Mouse (Mus musculus) heart, embryonic 11.5 days (tissue): ENCODE results near the gene Wdr20. TPM values are rescaled to one million over a fixed set of nuclear protein-coding genes. Genes with fewer than 3 reads are reported as not detected.

Experiments used
- ATAC-seq: fragments of 200-750 bp; cut with Nextera tagmentation; replicated peaks from 2 replicates; pipeline ENCODE4 v1.8.0; 2017; ENCODE audit warnings: moderate library complexity; ENCODE audit not compliant: insufficient number of reproducible peaks, low FRiP score, low TSS enrichment
- H3K27ac ChIP-seq: fragments of 300-500 bp; sonication (generic); 2 replicates; pipeline ENCODE4 v1.5.1; 2014; ENCODE audit warnings: mild to moderate bottlenecking, low read depth, low read length
- H3K27me3 ChIP-seq: fragments of 300-500 bp; sonication (generic); 2 replicates; pipeline ENCODE4 v1.6.1; 2014; ENCODE audit warnings: mild to moderate bottlenecking, low read length, mixed read lengths; ENCODE audit not compliant: control insufficient read depth, insufficient read depth
- H3K36me3 ChIP-seq: fragments of 300-500 bp; sonication (generic); 2 replicates; pipeline ENCODE4 v1.6.1; 2014; ENCODE audit warnings: mild to moderate bottlenecking, low read length, moderate library complexity, mixed read lengths; ENCODE audit not compliant: control insufficient read depth, insufficient read depth
- H3K4me1 ChIP-seq: fragments of 300-500 bp; sonication (generic); 2 replicates; pipeline ENCODE4 v1.6.1; 2014; ENCODE audit warnings: low read length; ENCODE audit not compliant: control insufficient read depth, insufficient read depth
- H3K4me2 ChIP-seq: fragments of 300-500 bp; sonication (generic); 2 replicates; pipeline ENCODE4 v1.6.1; 2014; ENCODE audit warnings: mild to moderate bottlenecking, moderate library complexity
- H3K4me3 ChIP-seq: fragments of 300-500 bp; sonication (generic); 2 replicates; pipeline ENCODE4 v1.5.1; 2014; ENCODE audit warnings: low read depth, low read length
- H3K9ac ChIP-seq: fragments of 300-500 bp; sonication (generic); 2 replicates; pipeline ENCODE4 v1.6.1; 2014; ENCODE audit warnings: mild to moderate bottlenecking, low read depth, low read length, moderate library complexity
- H3K9me3 ChIP-seq: fragments of 300-500 bp; sonication (generic); replicated peaks from 2 replicates; pipeline ENCODE4 v1.6.1; 2016; ENCODE audit warnings: low read length; ENCODE audit not compliant: control insufficient read depth
- WGBS: fragments of 180-500 bp; shearing (Covaris S2); extraction: QIAGEN DNeasy Blood & Tissue Kit; methylation state at CpG from one replicate; pipeline ENCODE4 v1.1.7; 2014; ENCODE audit not compliant: insufficient replicate concordance; 5-methylcytosine and 5-hydroxymethylcytosine counted together
- polyA plus RNA-seq: library from polyadenylated mRNA; unstranded; fragments of >200 nt; fragmentation: Nextera tagmentation; extraction: Ambion mirVana; gene quantifications from 2 replicates; pipeline ENCODE4 v1.2.1, GENCODE M21; 2014

Gene Wdr20
- polyA plus RNA-seq, 1 experiment from 2014 or later: 15.2 TPM

DNA sequence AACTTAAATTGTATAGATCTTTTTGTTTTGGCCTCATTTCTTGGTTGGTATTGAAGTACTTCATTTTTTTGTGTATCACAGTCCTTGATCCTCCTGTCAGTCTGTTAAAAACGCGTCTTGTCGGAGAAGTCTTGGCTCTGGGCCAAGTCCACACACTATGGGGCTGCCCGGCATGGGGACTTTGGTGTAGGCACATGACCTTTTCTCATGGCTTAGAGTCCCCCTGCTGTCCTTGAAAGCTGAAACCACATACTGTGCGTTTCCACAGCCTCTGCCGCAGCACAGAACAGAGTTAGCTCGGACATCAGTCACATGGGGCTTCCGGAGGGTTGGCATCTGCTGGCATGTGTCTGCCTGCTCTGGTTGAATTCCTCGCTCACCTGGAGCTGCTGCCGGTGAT is 66.5 kb downstream of the Wdr20 start:
- ATAC-seq: peak; percentile 59
- no peaks in the 10 kb centered on the region for H3K9me3 ChIP-seq
- no peak overlapping the region for H3K4me3 ChIP-seq
- 0 out of 2 replicates have a peak overlapping the region, but pooled peaks have one; percentile 27 for H3K4me2 ChIP-seq
- H3K9ac ChIP-seq: no peak overlapping the region
- H3K27ac ChIP-seq: peak overlapping the region; percentile 55
- 32% methylated on average over 10 of the region's 10 CpGs for WGBS
- no peaks in the 10 kb centered on the region for H3K27me3 ChIP-seq
- peaks cover 21% of the 10 kb centered on the region for H3K4me1 ChIP-seq
- H3K36me3 ChIP-seq: no peaks in the 10 kb centered on the region

DNA sequence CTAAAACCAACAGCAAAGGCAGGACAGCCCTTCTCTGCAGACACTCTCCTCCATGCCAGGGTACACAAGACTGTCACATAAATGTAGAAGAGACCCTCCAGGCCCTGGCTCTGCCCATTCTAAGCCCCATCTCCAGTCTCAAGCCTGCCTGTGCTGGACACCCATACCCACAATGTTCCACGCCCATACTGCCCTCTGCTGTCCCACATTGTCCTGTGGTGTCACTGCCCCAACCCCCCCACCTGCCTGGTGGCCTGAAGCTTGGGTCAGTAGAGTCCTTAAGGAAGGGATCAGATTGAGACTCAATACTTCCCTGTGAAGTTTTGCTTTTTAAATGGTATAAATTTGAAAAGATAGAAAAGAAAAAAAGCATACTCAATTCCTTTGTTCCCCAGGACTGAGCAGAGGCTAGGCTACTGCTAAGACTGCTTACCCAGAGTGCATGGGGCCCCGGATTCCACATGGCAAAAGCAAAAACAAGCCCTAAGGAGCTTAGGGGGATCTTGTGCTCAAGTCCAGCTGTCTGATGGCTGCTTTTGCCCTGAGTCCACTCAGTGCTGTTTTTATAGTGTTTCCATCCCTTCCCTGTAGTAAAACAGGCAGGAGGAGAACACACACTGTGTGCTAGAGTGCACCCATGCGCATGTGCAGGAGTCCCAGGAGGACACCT is 68.7 kb downstream of the Wdr20 start:
- Histone ChIP-seq H3K9ac (no peak overlapping the region), H3K4me3 (no peak overlapping the region), H3K36me3 (no peaks in the 10 kb centered on the region), H3K4me1 (peaks cover 24% of the 10 kb centered on the region), H3K27ac (no peak overlapping the region), H3K9me3 (no peaks in the 10 kb centered on the region), H3K27me3 (no peaks in the 10 kb centered on the region), H3K4me2 (no peak overlapping the region)
- ATAC-seq: no peak
- WGBS: 81% methylated on average over 3 of the region's 3 CpGs

DNA sequence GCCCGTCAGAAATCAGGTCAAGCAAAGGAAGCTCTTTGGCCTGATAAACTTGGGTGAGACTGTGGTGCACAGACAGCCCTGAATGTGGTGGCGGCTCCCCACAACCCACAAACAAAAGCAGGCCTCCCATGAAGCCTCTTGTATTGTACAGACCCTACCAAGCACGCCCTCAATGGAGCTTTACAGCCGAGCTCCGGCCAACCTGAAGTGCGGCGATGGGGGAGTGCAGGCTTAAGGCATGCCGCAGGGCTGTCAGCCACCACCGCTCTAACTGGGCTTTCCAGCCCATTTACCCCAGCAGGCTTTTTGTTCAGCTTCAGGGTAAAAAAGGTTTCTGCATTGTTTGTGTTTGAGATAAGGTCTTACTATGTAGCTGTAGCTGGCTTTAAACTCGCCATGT is 70.7 kb downstream of the Wdr20 start:
- Histone ChIP-seq H3K27ac (no peak overlapping the region), H3K9me3 (no peaks in the 10 kb centered on the region), H3K9ac (no peak overlapping the region), H3K27me3 (no peaks in the 10 kb centered on the region), H3K4me1 (peaks cover 15% of the 10 kb centered on the region; the same call in 1 of the 2 replicates), H3K4me3 (no peak overlapping the region), H3K36me3 (no peaks in the 10 kb centered on the region), H3K4me2 (no peak overlapping the region)
- no peak for ATAC-seq
- WGBS: 80% methylated on average over 10 of the region's 10 CpGs

DNA sequence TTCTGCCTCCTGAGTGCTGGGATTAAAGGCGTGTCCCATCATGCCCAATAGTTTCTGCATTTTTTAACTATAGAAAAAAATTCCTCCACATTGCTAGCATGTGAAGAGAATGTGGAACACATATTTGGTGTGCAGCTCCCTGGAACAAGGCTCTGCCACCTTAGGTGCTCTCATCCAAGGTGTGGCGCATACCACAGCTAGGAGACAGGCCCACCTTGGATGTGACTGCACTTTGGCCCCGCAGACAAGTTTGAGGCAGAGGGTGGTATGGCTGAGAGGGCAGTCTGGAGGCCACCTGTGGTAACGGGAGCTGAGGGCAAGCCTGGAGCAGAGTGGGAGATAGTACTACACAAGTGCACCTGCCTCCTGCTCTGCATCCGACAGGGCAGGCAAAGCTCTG is 71.1 kb downstream of the Wdr20 start:
- H3K4me2 ChIP-seq: no peak overlapping the region
- no peaks in the 10 kb centered on the region for H3K9me3 ChIP-seq

DNA sequence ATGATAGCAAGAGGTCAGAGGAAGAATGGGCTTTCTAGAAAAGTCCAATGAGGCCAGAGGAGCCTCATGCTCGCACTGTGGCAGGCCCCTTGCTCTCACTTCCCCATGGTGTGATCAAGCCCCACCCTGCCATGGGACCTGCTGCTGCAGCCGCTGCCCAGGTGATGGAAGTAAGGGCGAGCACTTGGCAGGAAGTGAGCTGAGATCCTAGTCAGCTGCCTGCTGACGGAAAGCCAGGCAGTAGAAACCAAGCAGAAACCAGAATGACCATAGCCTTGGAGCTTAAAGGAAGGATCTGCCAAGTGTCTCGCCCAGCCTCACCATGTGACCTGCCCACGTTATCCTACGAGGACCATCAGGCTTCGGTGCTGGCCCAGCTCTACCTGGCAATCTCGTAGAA is 75.4 kb downstream of the Wdr20 start:
- 85% methylated on average over 9 of the region's 9 CpGs for WGBS
- Histone ChIP-seq H3K27ac (no peak overlapping the region), H3K36me3 (no peaks in the 10 kb centered on the region), H3K9ac (no peak overlapping the region), H3K9me3 (no peaks in the 10 kb centered on the region), H3K4me3 (no peak overlapping the region), H3K27me3 (no peaks in the 10 kb centered on the region), H3K4me1 (peaks cover 6% of the 10 kb centered on the region; the same call in 1 of the 2 replicates), H3K4me2 (no peak overlapping the region)
- ATAC-seq: no peak

More for the DNA sequence above, 71.1 kb downstream of the Wdr20 start:
- Histone ChIP-seq H3K27me3 (no peaks in the 10 kb centered on the region), H3K27ac (no peak overlapping the region), H3K36me3 (no peaks in the 10 kb centered on the region), H3K9ac (no peak overlapping the region), H3K4me3 (no peak overlapping the region), H3K4me1 (peaks cover 13% of the 10 kb centered on the region; the same call in 1 of the 2 replicates)
- WGBS: 86% methylated on average over 5 of the region's 5 CpGs
- no peak for ATAC-seq

DNA sequence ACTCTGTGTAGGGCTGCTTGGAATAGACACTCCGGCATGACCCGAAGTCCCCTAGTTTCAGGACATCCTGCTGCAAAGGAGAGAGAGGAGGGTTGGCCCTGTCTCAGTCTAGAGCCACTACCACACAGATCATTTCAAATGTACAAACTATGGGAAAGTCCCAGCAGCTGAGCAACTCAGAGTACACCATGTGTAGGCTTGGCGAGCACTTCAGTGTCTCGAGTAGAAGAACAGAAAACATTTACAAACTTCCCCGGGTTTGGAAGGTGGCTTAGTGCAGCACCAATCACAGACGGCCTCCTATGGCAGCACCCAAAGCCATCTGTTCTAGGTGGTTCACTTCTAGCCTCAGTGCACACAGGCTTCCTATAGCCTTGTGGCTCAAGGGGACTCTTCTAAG is 75.9 kb downstream of the Wdr20 start:
- WGBS: 92% methylated on average over 6 of the region's 6 CpGs
- Histone ChIP-seq H3K4me2 (no peak overlapping the region), H3K36me3 (no peaks in the 10 kb centered on the region), H3K9ac (no peak overlapping the region), H3K9me3 (no peaks in the 10 kb centered on the region), H3K4me1 (peaks cover 6% of the 10 kb centered on the region; the same call in 1 of the 2 replicates), H3K27ac (no peak overlapping the region), H3K27me3 (no peaks in the 10 kb centered on the region), H3K4me3 (no peak overlapping the region)
- ATAC-seq: no peak

DNA sequence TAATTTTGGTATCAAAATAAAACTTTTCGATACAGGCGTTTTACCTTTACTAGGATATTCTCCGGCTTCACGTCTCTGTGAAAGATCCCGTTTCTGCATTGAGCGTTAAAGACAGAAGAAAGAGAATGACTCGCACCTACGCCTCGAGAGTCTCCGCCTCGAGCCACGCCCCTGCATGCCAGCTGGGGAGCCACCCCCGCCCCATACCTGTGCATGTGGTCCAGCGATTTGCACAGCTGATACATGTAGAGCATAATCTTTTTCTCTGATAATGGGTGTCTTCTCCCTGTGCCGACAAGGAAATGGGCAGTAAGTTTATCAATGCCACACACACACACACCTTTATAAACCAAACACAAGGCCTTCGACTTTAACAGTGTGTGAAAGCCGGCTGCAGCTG is 77.2 kb downstream of the Wdr20 start:
- whole genome bisulfite sequencing: 61% methylated on average over 17 of the region's 17 CpGs
- Histone ChIP-seq H3K4me1 (0 out of 2 replicates have a peak, but pooled peaks cover under 1% of the 10 kb centered on the region), H3K36me3 (no peaks in the 10 kb centered on the region), H3K27ac (no peak overlapping the region), H3K27me3 (no peaks in the 10 kb centered on the region), H3K4me3 (no peak overlapping the region), H3K4me2 (no peak overlapping the region), H3K9ac (no peak overlapping the region), H3K9me3 (no peaks in the 10 kb centered on the region)
- ATAC-seq: no peak

DNA sequence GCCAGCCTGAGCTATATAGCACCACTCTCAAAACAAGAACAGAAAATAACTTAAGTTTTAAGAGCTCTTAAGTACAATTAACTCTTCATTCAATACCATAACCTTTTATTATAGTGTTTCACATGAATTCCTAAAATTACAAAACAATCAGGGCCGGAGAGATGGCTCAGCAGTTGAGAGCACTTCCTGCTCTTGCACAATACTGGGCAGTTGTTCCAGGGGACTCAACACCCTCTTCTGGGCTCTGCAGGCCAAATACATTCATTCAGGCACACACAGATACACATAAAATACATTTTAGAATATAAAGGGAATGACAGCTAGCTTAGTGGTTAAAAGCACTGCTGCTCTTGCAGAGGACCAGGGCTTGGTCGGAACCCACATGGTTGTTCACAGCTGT is 79.1 kb downstream of the Wdr20 start:
- no peaks in the 10 kb centered on the region for H3K36me3 ChIP-seq
- no peak overlapping the region for H3K9ac ChIP-seq
- WGBS: 90% methylated on average over 2 of the region's 2 CpGs
- H3K27me3 ChIP-seq: no peaks in the 10 kb centered on the region
- no peaks in the 10 kb centered on the region for H3K9me3 ChIP-seq
- no peak overlapping the region for H3K4me2 ChIP-seq
- H3K4me3 ChIP-seq: no peak overlapping the region
- no peak overlapping the region for H3K27ac ChIP-seq
- ATAC-seq: no peak
- no peaks in the 10 kb centered on the region for H3K4me1 ChIP-seq

DNA sequence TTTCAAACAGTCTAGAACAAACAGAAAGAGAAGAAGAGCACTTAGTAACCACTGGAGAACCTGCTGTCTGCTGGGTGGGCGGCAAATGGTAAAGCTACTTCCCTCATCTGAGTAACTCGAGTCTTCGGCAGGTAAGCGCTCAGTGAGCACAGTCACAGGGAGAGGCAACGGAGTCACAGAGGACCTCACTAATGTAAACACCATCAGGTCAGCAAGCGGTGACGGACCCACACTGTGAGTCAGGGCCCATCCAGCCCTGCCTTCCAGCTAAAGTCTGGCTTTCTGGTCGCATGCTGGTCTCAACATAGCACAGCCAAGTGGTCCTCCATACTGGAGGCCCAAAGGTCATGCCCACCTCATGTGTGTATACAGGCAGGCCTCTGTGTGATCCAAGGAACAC is 81.6 kb downstream of the Wdr20 start:
- WGBS: 71% methylated on average over 8 of the region's 8 CpGs
- ATAC-seq: no peak
- no peak overlapping the region for H3K4me2 ChIP-seq
- no peak overlapping the region for H3K4me3 ChIP-seq
- no peaks in the 10 kb centered on the region for H3K9me3 ChIP-seq
- H3K4me1 ChIP-seq: no peaks in the 10 kb centered on the region
- H3K27me3 ChIP-seq: no peaks in the 10 kb centered on the region
- H3K36me3 ChIP-seq: no peaks in the 10 kb centered on the region
- H3K9ac ChIP-seq: no peak overlapping the region
- no peak overlapping the region for H3K27ac ChIP-seq
